Mouse (Mus musculus) heart, embryonic 14.5 days (tissue): ENCODE measurements around the gene Bcas3. TPM values are rescaled to one million over a fixed set of nuclear protein-coding genes. Genes with fewer than 3 reads are reported as not detected.
A peak's percentile ranks its signal among the peaks of the same experiment; 100 is the strongest.
"Not testable (repeated sequence)": the region's sequence is repeated elsewhere in the genome, so short reads cannot be mapped to it uniquely, and the experiment has no call there.

Experiments used
- ATAC-seq: fragments of 200-750 bp; cut with Nextera tagmentation; 2 replicates; pipeline ENCODE4 v1.8.0; 2017; ENCODE audit warnings: low read depth, moderate TSS enrichment; ENCODE audit not compliant: insufficient number of reproducible peaks, insufficient read depth, low FRiP score
- H3K27ac ChIP-seq, 2 experiments: fragments of 200-500 bp in 1 of 2; fragments of 300-500 bp in 1 of 2; sonication (generic) in 1 of 2; replicated peaks in 1 of 2; 2 replicates each; pipeline ENCODE4 v1.5.1; 2012 to 2014; ENCODE audit warnings: low read depth in 2 of 2, low read length in 2 of 2, control low read depth in 1 of 2, mild to moderate bottlenecking in 1 of 2, mixed read lengths in 1 of 2; ENCODE audit not compliant: control insufficient read depth in 1 of 2, insufficient read depth in 1 of 2
- H3K27me3 ChIP-seq: fragments of 300-500 bp; sonication (generic); 2 replicates; pipeline ENCODE4 v1.6.1; 2014; ENCODE audit warnings: mild to moderate bottlenecking, low read length, control low read depth; ENCODE audit not compliant: control insufficient read depth, insufficient read depth
- H3K36me3 ChIP-seq: fragments of 300-500 bp; sonication (generic); 2 replicates; pipeline ENCODE4 v1.6.1; 2014; ENCODE audit warnings: mild to moderate bottlenecking, control low read depth, low read length, mixed read lengths; ENCODE audit not compliant: control insufficient read depth, insufficient read depth
- H3K4me1 ChIP-seq, 2 experiments: fragments of 200-500 bp in 1 of 2; fragments of 300-500 bp in 1 of 2; sonication (generic) in 1 of 2; 2 replicates each; pipeline ENCODE4 v1.6.1; 2012 to 2014; ENCODE audit warnings: low read length in 2 of 2, control low read depth in 1 of 2, mixed read lengths in 1 of 2; ENCODE audit not compliant: control insufficient read depth in 2 of 2, insufficient read depth in 2 of 2
- H3K4me2 ChIP-seq: fragments of 300-500 bp; sonication (generic); 2 replicates; pipeline ENCODE4 v1.6.1; 2014; ENCODE audit warnings: mild to moderate bottlenecking, low read length
- H3K4me3 ChIP-seq, 2 experiments: fragments of 200-500 bp in 1 of 2; fragments of 300-500 bp in 1 of 2; sonication (generic) in 1 of 2; 2 replicates each; pipeline ENCODE4 v1.5.1; 2012 to 2014; ENCODE audit warnings: low read length in 2 of 2, mild to moderate bottlenecking in 2 of 2, control low read depth in 1 of 2, low read depth in 1 of 2, moderate library complexity in 1 of 2; ENCODE audit not compliant: control insufficient read depth in 1 of 2, insufficient read depth in 1 of 2
- H3K9ac ChIP-seq: fragments of 300-500 bp; sonication (generic); 2 replicates; pipeline ENCODE4 v1.6.1; 2014; ENCODE audit warnings: mild to moderate bottlenecking, low read length
- H3K9me3 ChIP-seq: fragments of 300-500 bp; sonication (generic); 2 replicates; pipeline ENCODE4 v1.6.1; 2016; ENCODE audit warnings: low read length, control low read depth; ENCODE audit not compliant: control insufficient read depth
- WGBS: fragments of 180-500 bp; shearing (Covaris S2); extraction: QIAGEN DNeasy Blood & Tissue Kit; methylation state at CpG from one replicate; pipeline ENCODE4 v1.1.7; 2014; 5-methylcytosine and 5-hydroxymethylcytosine counted together
- polyA plus RNA-seq: library from polyadenylated mRNA; unstranded; fragments of >200 nt; fragmentation: Nextera tagmentation; extraction: Ambion mirVana; gene quantifications from 2 replicates; pipeline ENCODE4 v1.2.1, GENCODE M21; 2014

Bcas3 gene
- polyA plus RNA-seq, 1 experiment from 2014 or later, result 22.5 TPM

DNA sequence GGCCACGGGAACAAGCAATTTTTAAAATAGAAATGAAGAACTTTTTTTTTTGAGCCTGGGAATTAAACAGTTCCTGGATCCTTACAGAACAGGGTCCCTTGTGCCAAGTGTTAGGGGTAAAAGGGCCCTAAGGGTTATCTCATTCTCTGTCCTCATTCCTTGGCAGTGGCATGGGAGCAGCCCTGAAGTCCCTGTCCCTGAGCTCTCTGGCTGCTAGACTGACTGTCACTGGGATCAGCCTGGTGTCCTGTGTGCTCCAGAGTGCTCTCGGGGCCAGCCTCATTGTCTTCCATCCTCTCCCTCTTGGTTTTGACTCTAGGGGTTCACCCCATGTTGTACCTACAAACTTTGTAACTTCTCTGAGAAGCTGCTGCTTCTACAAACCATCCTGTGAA is 360.8 kb downstream of the Bcas3 start:
- ATAC-seq, result no peak
- Histone ChIP-seq H3K27ac (no peak overlapping the region), H3K9ac (peak overlapping the region; percentile 27; the same call in 1 of the 2 replicates), H3K27me3 (peaks cover 7% of the 10 kb centered on the region), H3K4me3 (no peak overlapping the region), H3K4me1 (peaks cover 3 to 12% of the 10 kb centered on the region in 2 experiments; a peak in 3 of 4 replicates), H3K36me3 (no peaks in the 10 kb centered on the region), H3K4me2 (peak overlapping the region; percentile 49), H3K9me3 (no peaks in the 10 kb centered on the region)
- 30% methylated on average over 2 of the region's 2 CpGs for WGBS

DNA sequence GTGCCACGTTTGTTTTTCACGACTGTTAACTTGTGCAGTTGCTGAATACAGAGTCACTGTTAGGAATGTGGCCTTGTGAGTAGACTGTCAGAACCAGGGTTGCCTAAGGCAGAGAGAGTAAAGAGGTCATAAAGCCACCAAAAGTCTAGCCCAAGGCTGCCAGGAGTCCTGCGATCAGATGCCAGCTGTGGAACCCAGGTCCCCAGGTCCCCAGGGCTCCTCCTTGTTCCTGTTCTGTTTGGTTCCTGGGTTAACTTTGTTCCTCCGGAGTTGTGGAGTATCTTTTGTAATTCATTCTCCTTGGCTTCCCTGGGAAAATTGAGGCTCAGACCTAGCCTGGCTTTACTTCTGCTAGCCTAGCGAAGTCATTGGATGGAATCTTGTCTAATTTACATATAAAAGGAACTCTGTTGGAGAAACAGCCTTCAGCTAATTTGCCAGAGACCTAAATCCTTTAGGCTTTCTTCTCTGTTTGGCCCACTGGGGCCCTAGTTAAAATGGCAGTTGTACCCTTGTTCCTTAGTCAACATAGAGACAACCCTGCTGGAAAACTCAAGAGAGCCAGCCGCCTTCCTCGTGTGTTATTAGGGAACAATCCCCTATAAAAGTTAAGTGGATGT is 361.5 kb downstream of the Bcas3 start:
- ATAC-seq, result no peak
- Histone ChIP-seq H3K27me3 (peaks cover 8% of the 10 kb centered on the region), H3K9ac (no peak overlapping the region), H3K4me2 (no peak overlapping the region), H3K4me1 (peaks cover 8 to 17% of the 10 kb centered on the region in 2 experiments; a peak in 3 of 4 replicates), H3K4me3 (no peak overlapping the region), H3K9me3 (no peaks in the 10 kb centered on the region), H3K27ac (no peak overlapping the region), H3K36me3 (no peaks in the 10 kb centered on the region)
- 52% methylated on average over 7 of the region's 7 CpGs for WGBS

DNA sequence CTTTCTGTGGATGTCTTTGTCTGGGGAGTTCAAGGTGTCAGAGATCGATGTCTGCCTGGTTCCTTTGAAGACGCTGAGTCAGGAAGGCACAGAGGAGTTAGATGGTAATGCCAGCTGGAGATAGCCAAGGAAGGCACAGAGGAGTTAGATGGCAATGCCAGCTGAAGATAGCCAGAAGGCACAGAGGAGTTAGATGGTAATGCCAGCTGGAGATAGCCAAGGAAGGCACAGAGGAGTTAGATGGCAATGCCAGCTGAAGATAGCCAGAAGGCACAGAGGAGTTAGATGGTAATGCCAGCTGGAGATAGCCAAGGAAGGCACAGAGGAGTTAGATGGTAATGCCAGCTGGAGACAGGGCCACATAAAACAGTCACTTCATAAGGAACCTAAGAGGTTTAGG is 363.8 kb downstream of the Bcas3 start:
- not testable (repeated sequence) for H3K27ac ChIP-seq, H3K27me3 ChIP-seq, H3K4me2 ChIP-seq, ATAC-seq, H3K9ac ChIP-seq, H3K9me3 ChIP-seq, H3K4me3 ChIP-seq, H3K36me3 ChIP-seq
- H3K4me1 ChIP-seq, result peaks cover 16 to 30% of the 10 kb centered on the region in 2 experiments
- 90% methylated on average over 2 of the region's 2 CpGs for WGBS

DNA sequence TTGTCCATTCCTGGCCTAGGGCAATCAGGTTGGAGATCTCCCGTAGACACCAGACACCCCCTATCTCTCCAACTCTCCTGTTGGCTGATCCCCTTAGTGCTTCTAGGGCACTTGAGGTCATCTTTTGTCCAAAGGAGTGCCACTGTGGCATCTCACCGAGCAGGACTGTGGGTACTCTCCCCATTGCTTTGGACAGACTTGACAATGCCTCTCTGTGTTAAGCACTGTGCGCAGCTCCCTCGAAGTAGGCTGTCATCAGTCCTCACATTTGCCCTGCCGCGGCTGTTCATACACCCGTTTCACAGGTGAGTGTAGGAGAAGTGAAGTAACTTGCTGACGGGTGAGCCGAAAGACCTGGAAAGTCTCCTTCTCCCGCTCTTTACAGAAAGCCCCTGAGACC is 366.1 kb downstream of the Bcas3 start:
- H3K4me3 ChIP-seq, result no peak overlapping the region

DNA sequence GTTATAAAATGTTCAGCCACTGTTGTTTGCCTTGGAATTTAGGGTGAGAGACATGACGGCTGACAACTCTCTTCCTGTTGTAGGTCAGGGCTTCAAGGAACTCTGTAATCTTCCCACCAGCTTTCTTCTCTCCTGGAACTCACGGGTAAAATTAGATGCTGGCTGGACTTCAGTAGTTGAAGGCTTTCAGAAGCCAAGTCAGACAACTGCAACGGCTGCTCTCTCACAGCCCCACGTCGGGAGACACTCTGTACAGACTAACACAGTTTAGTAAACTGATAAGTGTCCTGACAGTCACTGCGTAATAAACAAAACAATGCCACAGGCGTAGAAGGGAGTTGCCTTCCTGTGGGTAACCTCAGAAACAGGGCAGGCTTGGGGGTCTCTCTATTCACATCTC is 366.8 kb downstream of the Bcas3 start:
- ATAC-seq, result no peak
- H3K36me3 ChIP-seq, result no peaks in the 10 kb centered on the region
- 0 out of 2 replicates have a peak overlapping the region, but pooled peaks have one; percentile 21 for H3K9ac ChIP-seq
- WGBS, result 12% methylated on average over 7 of the region's 7 CpGs
- H3K4me3 ChIP-seq, result no peak overlapping the region
- H3K27ac ChIP-seq, result no peak overlapping the region
- H3K27me3 ChIP-seq, result peaks cover 8% of the 10 kb centered on the region
- H3K9me3 ChIP-seq, result no peaks in the 10 kb centered on the region
- peaks cover 17 to 20% of the 10 kb centered on the region in 2 experiments for H3K4me1 ChIP-seq
- H3K4me2 ChIP-seq, result peak overlapping the region; percentile 31; the same call in 1 of the 2 replicates

More for the DNA sequence above, 366.1 kb downstream of the Bcas3 start:
- Histone ChIP-seq H3K36me3 (no peaks in the 10 kb centered on the region), H3K9me3 (no peaks in the 10 kb centered on the region), H3K27ac (no peak overlapping the region), H3K4me1 (peaks cover 14 to 23% of the 10 kb centered on the region in 2 experiments), H3K27me3 (peaks cover 8% of the 10 kb centered on the region), H3K4me2 (no peak overlapping the region), H3K9ac (no peak overlapping the region)
- no peak for ATAC-seq
- 46% methylated on average over 10 of the region's 10 CpGs for WGBS

DNA sequence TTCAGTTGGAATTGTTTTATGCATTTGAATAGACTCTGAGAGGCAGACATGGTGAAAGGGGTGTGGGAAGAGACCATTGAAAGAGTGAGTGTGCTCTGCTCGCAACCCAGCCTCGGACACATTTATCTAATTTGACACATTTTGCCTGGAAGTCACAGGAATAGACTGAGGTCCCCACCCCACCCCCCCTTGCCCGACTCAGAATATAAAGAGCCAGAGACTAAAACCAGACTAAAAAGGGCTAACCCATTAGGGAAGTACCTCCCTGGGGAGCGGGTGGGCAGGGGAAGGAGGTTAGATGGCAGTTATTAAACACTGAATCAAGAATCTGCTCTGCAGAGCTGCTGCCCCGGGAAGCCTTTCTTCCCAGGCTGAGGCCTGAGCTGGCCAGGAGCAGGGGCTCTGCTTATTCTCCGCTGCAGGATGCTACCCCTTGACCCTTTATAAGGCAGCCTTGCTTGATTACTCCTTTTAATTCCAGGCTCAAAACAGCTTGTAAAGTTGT is 367.4 kb downstream of the Bcas3 start:
- WGBS, result 39% methylated on average over 6 of the region's 6 CpGs
- no peak overlapping the region for H3K9ac ChIP-seq
- peak overlapping the region; percentile 31; the same call in 1 of the 2 replicates for H3K4me2 ChIP-seq
- H3K9me3 ChIP-seq, result no peaks in the 10 kb centered on the region
- peaks cover 17 to 20% of the 10 kb centered on the region in 2 experiments for H3K4me1 ChIP-seq
- peaks cover 8% of the 10 kb centered on the region; the same call in 1 of the 2 replicates for H3K27me3 ChIP-seq
- no peak overlapping the region for H3K4me3 ChIP-seq
- ATAC-seq, result no peak
- no peak overlapping the region for H3K27ac ChIP-seq
- no peaks in the 10 kb centered on the region for H3K36me3 ChIP-seq

DNA sequence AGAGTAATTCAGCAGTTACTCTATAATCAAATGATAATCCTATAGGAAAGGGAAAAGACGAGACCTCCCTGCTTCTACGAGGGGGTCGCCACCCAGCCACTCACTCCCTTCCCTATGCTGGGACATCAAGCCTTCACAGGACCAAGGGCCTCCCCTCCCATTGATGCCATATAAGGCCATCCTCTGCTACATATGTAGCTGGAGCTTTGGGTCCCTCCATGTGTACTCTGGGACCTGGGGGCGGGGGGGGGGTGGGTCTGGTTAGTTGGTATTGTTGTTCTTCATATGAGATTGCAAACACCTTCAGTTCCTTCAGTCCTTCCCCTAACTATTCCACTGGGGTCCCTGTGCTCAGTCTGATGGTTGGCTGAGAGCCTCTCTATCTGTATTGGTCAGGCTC is 369.0 kb downstream of the Bcas3 start:
- Histone ChIP-seq H3K36me3 (no peaks in the 10 kb centered on the region), H3K9me3 (no peaks in the 10 kb centered on the region), H3K9ac (no peak overlapping the region), H3K27me3 (peaks cover 5% of the 10 kb centered on the region; the same call in 1 of the 2 replicates), H3K27ac (no peak overlapping the region), H3K4me1 (peaks cover 17 to 20% of the 10 kb centered on the region in 2 experiments), H3K4me2 (no peak overlapping the region), H3K4me3 (no peak overlapping the region)
- no peak for ATAC-seq
- WGBS, result 84% methylated on average over 4 of the region's 4 CpGs
